Mouse (Mus musculus) thymus, postnatal 4 days (tissue): ENCODE measurements around the gene Crabp1.

Source experiments
- DNase-seq: peaks from one replicate; pipeline ENCODE4 v3.0.0; 2021

Gene Crabp1

GRCm38 (mm10) chr9:54764561-54765217 is at the start of gene Crabp1:
Gene Crabp1, plus strand, starts transcription at chr9:54764748.
- DNase-seq: peak; percentile 34

- DNase-seq: no peak
Measured at GRCm38 (mm10) chr9:54715776-54716175, 48.8 kb upstream of the Crabp1 start.

- no peak for DNase-seq
Measured at GRCm38 (mm10) chr9:54717527-54717926, 47.0 kb upstream of the Crabp1 start.

GRCm38 (mm10) chr9:54722156-54722555 is 42.4 kb upstream of the Crabp1 start:
- no peak for DNase-seq

GRCm38 (mm10) chr9:54722596-54722995 is 42.0 kb upstream of the Crabp1 start:
- DNase-seq: no peak

GRCm38 (mm10) chr9:54726315-54726714 is 38.2 kb upstream of the Crabp1 start:
- DNase-seq: no peak

- DNase-seq: no peak
Measured at GRCm38 (mm10) chr9:54732122-54732521, 32.4 kb upstream of the Crabp1 start.

GRCm38 (mm10) chr9:54733921-54734638 is 30.5 kb upstream of the Crabp1 start, which contains the start of gene Wdr61:
Gene Wdr61, minus strand, starts transcription at chr9:54734519.
- peak; percentile 100 for DNase-seq

GRCm38 (mm10) chr9:54734639-54735252 is 29.8 kb upstream of the Crabp1 start:
- no peak for DNase-seq

- peak; percentile 75 for DNase-seq
Measured at GRCm38 (mm10) chr9:54736284-54736701, 28.3 kb upstream of the Crabp1 start.

GRCm38 (mm10) chr9:54738376-54738775 is 26.2 kb upstream of the Crabp1 start:
- DNase-seq: peak; percentile 32

- no peak for DNase-seq
Measured at GRCm38 (mm10) chr9:54743891-54744290, 20.7 kb upstream of the Crabp1 start.

GRCm38 (mm10) chr9:54745740-54746370 is 18.7 kb upstream of the Crabp1 start:
- DNase-seq: no peak

- no peak for DNase-seq
Measured at GRCm38 (mm10) chr9:54750215-54750981, 14.2 kb upstream of the Crabp1 start.

GRCm38 (mm10) chr9:54751684-54752083 is 12.9 kb upstream of the Crabp1 start:
- no peak for DNase-seq

GRCm38 (mm10) chr9:54752201-54752943 is 12.2 kb upstream of the Crabp1 start:
- DNase-seq: no peak

- DNase-seq: no peak
Measured at GRCm38 (mm10) chr9:54752944-54753295, 11.6 kb upstream of the Crabp1 start.

GRCm38 (mm10) chr9:54759592-54759991 is 5.0 kb upstream of the Crabp1 start:
- DNase-seq: no peak

- DNase-seq: no peak
Measured at GRCm38 (mm10) chr9:54764091-54764490, 457 bp upstream of the Crabp1 start.

GRCm38 (mm10) chr9:54765336-54766085 is 963 bp downstream of the Crabp1 start:
- DNase-seq: peak; percentile 20

GRCm38 (mm10) chr9:54770140-54770780 is 5.7 kb downstream of the Crabp1 start:
- no peak for DNase-seq
